Mouse (Mus musculus): ENCODE measurements at regions not wholly inside any gene's neighbourhood (a gene's known extent, or its start where the extent isn't known, plus 50 kb on each side); places are given as distances from the start of the nearest gene placed in this dataset.

- WGBS = 91% methylated on average over 1 of the region's 1 CpGs
- ATAC-seq (no peak), DNase-seq (ENCODE audit: low spot score) (no peak)
- Histone ChIP-seq H3K9me3 (replicated peaks; ENCODE audit: control insufficient read depth, low read length) (no peaks in the 10 kb centered on the region), H3K4me2 (ENCODE audit: low read length) (no peak overlapping the region), H3K9ac (ENCODE audit: low read length) (no peak overlapping the region), H3K36me3 (ENCODE audit: control insufficient read depth, insufficient read depth, low read length) (no peaks in the 10 kb centered on the region), H3K4me1 (ENCODE audit: control insufficient read depth, insufficient read depth, low read length) (no peaks in the 10 kb centered on the region), H3K4me3 (ENCODE audit: low read depth, low read length) (no peak overlapping the region), H3K27me3 (replicated peaks; ENCODE audit: control insufficient read depth, insufficient read depth, low read length) (no peaks in the 10 kb centered on the region), H3K27ac (ENCODE audit: low read depth, low read length) (no peak overlapping the region)
Observed at GRCm38 (mm10) chr16:46956990-46957389, 458.7 kb upstream of the Nectin3 start.

GRCm38 (mm10) chr16:46926060-46926459 lies 427.7 kb upstream of the Nectin3 start:
- no peak for ATAC-seq
- Histone ChIP-seq H3K9me3 (replicated peaks; ENCODE audit: control insufficient read depth, low read length) (no peaks in the 10 kb centered on the region), H3K9ac (ENCODE audit: low read length) (no peak overlapping the region), H3K27me3 (replicated peaks; ENCODE audit: control insufficient read depth, insufficient read depth, low read length) (no peaks in the 10 kb centered on the region), H3K4me3 (ENCODE audit: low read depth, low read length) (no peak overlapping the region), H3K4me1 (ENCODE audit: control insufficient read depth, insufficient read depth, low read length) (no peaks in the 10 kb centered on the region), H3K27ac (ENCODE audit: low read depth, low read length) (no peak overlapping the region), H3K36me3 (ENCODE audit: control insufficient read depth, insufficient read depth, low read length) (no peaks in the 10 kb centered on the region), H3K4me2 (ENCODE audit: low read length) (no peak overlapping the region)
- DNase-seq (ENCODE audit: low spot score) = no peak
- 79% methylated on average over 3 of the region's 3 CpGs for WGBS

GRCm38 (mm10) chr16:46894576-46895203 lies 396.4 kb upstream of the Nectin3 start:
- Histone ChIP-seq H3K27me3 (replicated peaks; ENCODE audit: control insufficient read depth, insufficient read depth, low read length) (no peaks in the 10 kb centered on the region), H3K4me2 (ENCODE audit: low read length) (no peak overlapping the region), H3K9ac (ENCODE audit: low read length) (no peak overlapping the region), H3K4me1 (ENCODE audit: control insufficient read depth, insufficient read depth, low read length) (no peaks in the 10 kb centered on the region), H3K4me3 (ENCODE audit: low read depth, low read length) (no peak overlapping the region), H3K36me3 (ENCODE audit: control insufficient read depth, insufficient read depth, low read length) (no peaks in the 10 kb centered on the region), H3K27ac (ENCODE audit: low read depth, low read length) (no peak overlapping the region), H3K9me3 (replicated peaks; ENCODE audit: control insufficient read depth, low read length) (no peaks in the 10 kb centered on the region)
- WGBS = 16% methylated on average over 2 of the region's 2 CpGs
- peak; percentile 82 for ATAC-seq
- DNase-seq (ENCODE audit: low spot score) = peak; percentile 62

GRCm38 (mm10) chr16:46878739-46879138 lies 380.4 kb upstream of the Nectin3 start:
- no peak overlapping the region for H3K4me2 ChIP-seq (ENCODE audit: low read length)
- 94% methylated on average over 2 of the region's 2 CpGs for WGBS
- DNase-seq (ENCODE audit: low spot score) = no peak
- no peak overlapping the region for H3K9ac ChIP-seq (ENCODE audit: low read length)
- H3K27me3 ChIP-seq (replicated peaks; ENCODE audit: control insufficient read depth, insufficient read depth, low read length) = no peaks in the 10 kb centered on the region
- no peaks in the 10 kb centered on the region for H3K36me3 ChIP-seq (ENCODE audit: control insufficient read depth, insufficient read depth, low read length)
- H3K4me1 ChIP-seq (ENCODE audit: control insufficient read depth, insufficient read depth, low read length) = no peaks in the 10 kb centered on the region
- no peak overlapping the region for H3K27ac ChIP-seq (ENCODE audit: low read depth, low read length)
- H3K9me3 ChIP-seq (replicated peaks; ENCODE audit: control insufficient read depth, low read length) = no peaks in the 10 kb centered on the region
- ATAC-seq = no peak
- no peak overlapping the region for H3K4me3 ChIP-seq (ENCODE audit: low read depth, low read length)

GRCm38 (mm10) chr16:46863959-46864358 lies 365.6 kb upstream of the Nectin3 start:
- Histone ChIP-seq H3K4me1 (ENCODE audit: control insufficient read depth, insufficient read depth, low read length) (no peaks in the 10 kb centered on the region), H3K36me3 (ENCODE audit: control insufficient read depth, insufficient read depth, low read length) (no peaks in the 10 kb centered on the region), H3K4me3 (ENCODE audit: low read depth, low read length) (no peak overlapping the region), H3K27ac (ENCODE audit: low read depth, low read length) (no peak overlapping the region), H3K4me2 (ENCODE audit: low read length) (no peak overlapping the region), H3K9ac (ENCODE audit: low read length) (no peak overlapping the region), H3K9me3 (replicated peaks; ENCODE audit: control insufficient read depth, low read length) (no peaks in the 10 kb centered on the region), H3K27me3 (replicated peaks; ENCODE audit: control insufficient read depth, insufficient read depth, low read length) (no peaks in the 10 kb centered on the region)
- WGBS = 76% methylated on average over 2 of the region's 2 CpGs
- DNase-seq (ENCODE audit: low spot score) = no peak
- no peak for ATAC-seq

- Histone ChIP-seq H3K9me3 (replicated peaks; ENCODE audit: control insufficient read depth, low read length) (no peaks in the 10 kb centered on the region), H3K9ac (ENCODE audit: low read length) (no peak overlapping the region), H3K36me3 (ENCODE audit: control insufficient read depth, insufficient read depth, low read length) (no peaks in the 10 kb centered on the region), H3K4me1 (ENCODE audit: control insufficient read depth, insufficient read depth, low read length) (peaks cover 3% of the 10 kb centered on the region; the same call in 1 of the 2 replicates), H3K27ac (ENCODE audit: low read depth, low read length) (no peak overlapping the region), H3K4me2 (ENCODE audit: low read length) (no peak overlapping the region), H3K27me3 (replicated peaks; ENCODE audit: control insufficient read depth, insufficient read depth, low read length) (no peaks in the 10 kb centered on the region), H3K4me3 (ENCODE audit: low read depth, low read length) (no peak overlapping the region)
- DNase-seq (ENCODE audit: low spot score) (no peak), ATAC-seq (no peak)
- WGBS = 84% methylated on average over 4 of the region's 4 CpGs
Observed at GRCm38 (mm10) chr16:46849534-46849933, 351.2 kb upstream of the Nectin3 start.

GRCm38 (mm10) chr16:46848755-46849154 lies 350.4 kb upstream of the Nectin3 start:
- Histone ChIP-seq H3K4me2 (ENCODE audit: low read length) (no peak overlapping the region), H3K27me3 (replicated peaks; ENCODE audit: control insufficient read depth, insufficient read depth, low read length) (no peaks in the 10 kb centered on the region), H3K27ac (ENCODE audit: low read depth, low read length) (no peak overlapping the region), H3K36me3 (ENCODE audit: control insufficient read depth, insufficient read depth, low read length) (no peaks in the 10 kb centered on the region), H3K4me3 (ENCODE audit: low read depth, low read length) (no peak overlapping the region), H3K9me3 (replicated peaks; ENCODE audit: control insufficient read depth, low read length) (no peaks in the 10 kb centered on the region), H3K9ac (ENCODE audit: low read length) (no peak overlapping the region), H3K4me1 (ENCODE audit: control insufficient read depth, insufficient read depth, low read length) (peaks cover 3% of the 10 kb centered on the region; the same call in 1 of the 2 replicates)
- ATAC-seq (no peak), DNase-seq (ENCODE audit: low spot score) (no peak)

- Histone ChIP-seq H3K4me2 (ENCODE audit: low read length) (no peak overlapping the region), H3K4me3 (ENCODE audit: low read depth, low read length) (no peak overlapping the region), H3K4me1 (ENCODE audit: control insufficient read depth, insufficient read depth, low read length) (no peaks in the 10 kb centered on the region; the same call in 1 of the 2 replicates), H3K9ac (ENCODE audit: low read length) (no peak overlapping the region), H3K9me3 (replicated peaks; ENCODE audit: control insufficient read depth, low read length) (no peaks in the 10 kb centered on the region), H3K27ac (ENCODE audit: low read depth, low read length) (no peak overlapping the region), H3K27me3 (replicated peaks; ENCODE audit: control insufficient read depth, insufficient read depth, low read length) (no peaks in the 10 kb centered on the region), H3K36me3 (ENCODE audit: control insufficient read depth, insufficient read depth, low read length) (no peaks in the 10 kb centered on the region)
- no peak for ATAC-seq
- DNase-seq (ENCODE audit: low spot score) = peak; percentile 10
- WGBS = 25% methylated on average over 3 of the region's 3 CpGs
Observed at GRCm38 (mm10) chr16:46847707-46848356, 349.5 kb upstream of the Nectin3 start.

- 77% methylated on average over 2 of the region's 2 CpGs for WGBS
- ATAC-seq = no peak
- no peak overlapping the region for H3K4me2 ChIP-seq (ENCODE audit: low read length)
Observed at GRCm38 (mm10) chr16:46841179-46841578, 342.9 kb upstream of the Nectin3 start.

More at GRCm38 (mm10) chr16:46841179-46841578, 342.9 kb upstream of the Nectin3 start:
- Histone ChIP-seq H3K27ac (ENCODE audit: low read depth, low read length) (no peak overlapping the region), H3K9me3 (replicated peaks; ENCODE audit: control insufficient read depth, low read length) (no peaks in the 10 kb centered on the region), H3K36me3 (ENCODE audit: control insufficient read depth, insufficient read depth, low read length) (no peaks in the 10 kb centered on the region), H3K4me1 (ENCODE audit: control insufficient read depth, insufficient read depth, low read length) (no peaks in the 10 kb centered on the region), H3K4me3 (ENCODE audit: low read depth, low read length) (no peak overlapping the region), H3K27me3 (replicated peaks; ENCODE audit: control insufficient read depth, insufficient read depth, low read length) (no peaks in the 10 kb centered on the region), H3K9ac (ENCODE audit: low read length) (no peak overlapping the region)
- DNase-seq (ENCODE audit: low spot score) = no peak
